Mouse (Mus musculus): ENCODE data around the gene Daglb. TPM values are rescaled to one million over a fixed set of nuclear protein-coding genes. Genes with fewer than 3 reads are reported as not detected.

The Daglb gene
- total and polyA plus RNA-seq, 2 experiments, result 12.4 to 17.4 TPM

- Histone ChIP-seq H3K4me3 (ENCODE audit: insufficient read depth, low read depth, low read length) (peak overlapping the region; percentile 82), H3K36me3 (ENCODE audit: control insufficient read depth, insufficient read depth, low read length) (no peaks in the 10 kb centered on the region), H3K79me2 (ENCODE audit: control insufficient read depth, insufficient read depth, low read length) (peaks cover 34% of the 10 kb centered on the region), H3K27ac (replicated peaks; ENCODE audit: insufficient read depth, low read depth, low read length) (peak overlapping the region; percentile 87), H3K4me1 (ENCODE audit: control insufficient read depth, insufficient read depth, low read length) (peaks cover 15% of the 10 kb centered on the region), H3K9ac (ENCODE audit: low read depth, low read length) (peak overlapping the region; percentile 80), H3K27me3 (ENCODE audit: control insufficient read depth, insufficient read depth, low read length) (no peaks in the 10 kb centered on the region)
- 11% methylated on average over 7 of the region's 7 CpGs for WGBS
- DNase-seq (ENCODE audit: extremely low read depth, low read depth, low spot score), result peak; percentile 59
- TF ChIP-seq CTCF (IDR thresholded peaks at IDR 0.05; ENCODE audit: low read depth, low read length) (no peak), POLR2A (IDR thresholded peaks at IDR 0.05; ENCODE audit: extremely low read depth, insufficient read depth, low read length) (no peak)
These were observed 63.9 kb downstream of the Daglb start for GRCm38 (mm10) chr5:143528308-143528683.

GRCm38 (mm10) chr5:143530715-143531114 is 66.3 kb downstream of the Daglb start:
- Histone ChIP-seq H3K79me2 (ENCODE audit: control insufficient read depth, insufficient read depth, low read length) (peaks cover 18% of the 10 kb centered on the region), H3K4me1 (ENCODE audit: control insufficient read depth, insufficient read depth, low read length) (peaks cover 6% of the 10 kb centered on the region), H3K27ac (replicated peaks; ENCODE audit: insufficient read depth, low read depth, low read length) (no peak overlapping the region), H3K27me3 (ENCODE audit: control insufficient read depth, insufficient read depth, low read length) (no peaks in the 10 kb centered on the region), H3K4me3 (ENCODE audit: insufficient read depth, low read depth, low read length) (no peak overlapping the region), H3K36me3 (ENCODE audit: control insufficient read depth, insufficient read depth, low read length) (no peaks in the 10 kb centered on the region), H3K9ac (ENCODE audit: low read depth, low read length) (no peak overlapping the region)
- no peak for DNase-seq (ENCODE audit: extremely low read depth, low read depth, low spot score)
- no peak for TF ChIP-seq POLR2A (IDR thresholded peaks at IDR 0.05; ENCODE audit: extremely low read depth, insufficient read depth, low read length)
- 79% methylated on average over 7 of the region's 7 CpGs for WGBS

GRCm38 (mm10) chr5:143534922-143535321 is 70.5 kb downstream of the Daglb start:
- Histone ChIP-seq H3K9ac (ENCODE audit: low read depth, low read length) (no peak overlapping the region), H3K4me3 (ENCODE audit: insufficient read depth, low read depth, low read length) (no peak overlapping the region), H3K27ac (replicated peaks; ENCODE audit: insufficient read depth, low read depth, low read length) (no peak overlapping the region), H3K4me1 (ENCODE audit: control insufficient read depth, insufficient read depth, low read length) (no peaks in the 10 kb centered on the region), H3K36me3 (ENCODE audit: control insufficient read depth, insufficient read depth, low read length) (no peaks in the 10 kb centered on the region), H3K79me2 (ENCODE audit: control insufficient read depth, insufficient read depth, low read length) (no peaks in the 10 kb centered on the region), H3K27me3 (ENCODE audit: control insufficient read depth, insufficient read depth, low read length) (no peaks in the 10 kb centered on the region)
- 94% methylated on average over 4 of the region's 4 CpGs for WGBS
- no peak for TF ChIP-seq CTCF (IDR thresholded peaks at IDR 0.05; ENCODE audit: low read depth, low read length)
- TF ChIP-seq POLR2A (IDR thresholded peaks at IDR 0.05; ENCODE audit: extremely low read depth, insufficient read depth, low read length), result no peak
- no peak for DNase-seq (ENCODE audit: extremely low read depth, low read depth, low spot score)

- H3K79me2 ChIP-seq (ENCODE audit: control insufficient read depth, insufficient read depth, low read length), result no peaks in the 10 kb centered on the region
- no peaks in the 10 kb centered on the region for H3K36me3 ChIP-seq (ENCODE audit: control insufficient read depth, insufficient read depth, low read length)
- WGBS, result 48% methylated on average over 2 of the region's 2 CpGs
- H3K9ac ChIP-seq (ENCODE audit: low read depth, low read length), result no peak overlapping the region
- H3K27ac ChIP-seq (replicated peaks; ENCODE audit: insufficient read depth, low read depth, low read length), result no peak overlapping the region
- no peaks in the 10 kb centered on the region for H3K27me3 ChIP-seq (ENCODE audit: control insufficient read depth, insufficient read depth, low read length)
- no peak overlapping the region for H3K4me3 ChIP-seq (ENCODE audit: insufficient read depth, low read depth, low read length)
- no peak for DNase-seq (ENCODE audit: extremely low read depth, low read depth, low spot score)
- TF ChIP-seq POLR2A (IDR thresholded peaks at IDR 0.05; ENCODE audit: extremely low read depth, insufficient read depth, low read length) (no peak), CTCF (IDR thresholded peaks at IDR 0.05; ENCODE audit: low read depth, low read length) (no peak)
- H3K4me1 ChIP-seq (ENCODE audit: control insufficient read depth, insufficient read depth, low read length), result no peaks in the 10 kb centered on the region
These were observed 72.6 kb downstream of the Daglb start for GRCm38 (mm10) chr5:143537022-143537421.

GRCm38 (mm10) chr5:143539111-143539510 is 74.7 kb downstream of the Daglb start:
- H3K4me3 ChIP-seq (ENCODE audit: insufficient read depth, low read depth, low read length), result no peak overlapping the region
- no peaks in the 10 kb centered on the region for H3K4me1 ChIP-seq (ENCODE audit: control insufficient read depth, insufficient read depth, low read length)
- no peak overlapping the region for H3K9ac ChIP-seq (ENCODE audit: low read depth, low read length)
- TF ChIP-seq POLR2A (IDR thresholded peaks at IDR 0.05; ENCODE audit: extremely low read depth, insufficient read depth, low read length) (no peak), CTCF (IDR thresholded peaks at IDR 0.05; ENCODE audit: low read depth, low read length) (no peak)
- no peak overlapping the region for H3K27ac ChIP-seq (replicated peaks; ENCODE audit: insufficient read depth, low read depth, low read length)
- no peak for DNase-seq (ENCODE audit: extremely low read depth, low read depth, low spot score)
- no peaks in the 10 kb centered on the region for H3K36me3 ChIP-seq (ENCODE audit: control insufficient read depth, insufficient read depth, low read length)
- no peaks in the 10 kb centered on the region for H3K79me2 ChIP-seq (ENCODE audit: control insufficient read depth, insufficient read depth, low read length)
- 85% methylated on average over 8 of the region's 8 CpGs for WGBS
- H3K27me3 ChIP-seq (ENCODE audit: control insufficient read depth, insufficient read depth, low read length), result no peaks in the 10 kb centered on the region

- Histone ChIP-seq H3K9ac (ENCODE audit: low read depth, low read length) (no peak overlapping the region), H3K79me2 (ENCODE audit: control insufficient read depth, insufficient read depth, low read length) (peaks cover 3% of the 10 kb centered on the region; the same call in 1 of the 2 replicates), H3K4me1 (ENCODE audit: control insufficient read depth, insufficient read depth, low read length) (peaks cover 3% of the 10 kb centered on the region; the same call in 1 of the 2 replicates), H3K36me3 (ENCODE audit: control insufficient read depth, insufficient read depth, low read length) (no peaks in the 10 kb centered on the region), H3K27me3 (ENCODE audit: control insufficient read depth, insufficient read depth, low read length) (no peaks in the 10 kb centered on the region), H3K4me3 (ENCODE audit: insufficient read depth, low read depth, low read length) (no peak overlapping the region), H3K27ac (replicated peaks; ENCODE audit: insufficient read depth, low read depth, low read length) (no peak overlapping the region)
- TF ChIP-seq CTCF (IDR thresholded peaks at IDR 0.05; ENCODE audit: low read depth, low read length) (peak; percentile 99), POLR2A (IDR thresholded peaks at IDR 0.05; ENCODE audit: extremely low read depth, insufficient read depth, low read length) (no peak)
- peak; percentile 61 for DNase-seq (ENCODE audit: extremely low read depth, low read depth, low spot score)
- 3% methylated on average over 11 of the region's 11 CpGs for WGBS
These were observed 83.0 kb downstream of the Daglb start for GRCm38 (mm10) chr5:143547384-143547783.

Data from liver, adult 2 months (tissue).